Mouse (Mus musculus): ENCODE data around the gene P4hb. TPM values are rescaled to one million over a fixed set of nuclear protein-coding genes. Genes with fewer than 3 reads are reported as not detected.

The P4hb gene
- polyA plus RNA-seq (2015; fragmentation: Nextera tagmentation; extraction: Ambion mirVana) = 289 and 294 TPM in 2 replicates

GRCm38 (mm10) chr11:120572752-120573584 lies at the start of gene P4hb:
Gene P4hb, minus strand, starts transcription at chr11:120573253.
- peak within 1 kb of the TSS; percentile 89 for H3K27ac ChIP-seq
- H3K27me3 ChIP-seq = no peaks in the 10 kb centered on the region
- under 1% methylated on average over 94 of the region's 94 CpGs for WGBS
- peaks cover 28% of the 10 kb centered on the region for H3K4me1 ChIP-seq (replicated peaks)
- H3K9me3 ChIP-seq = no peaks in the 10 kb centered on the region
- peak within 1 kb of the TSS; percentile 96 for H3K4me3 ChIP-seq
- peak within 1 kb of the TSS; percentile 95 for H3K9ac ChIP-seq
- ATAC-seq (ENCODE audit: low FRiP score) = peak; percentile 97
- H3K4me2 ChIP-seq = peak within 1 kb of the TSS; percentile 91
- peaks cover 40% of the 10 kb centered on the region for H3K36me3 ChIP-seq

- Histone ChIP-seq H3K27ac (no peak overlapping the region), H3K9ac (no peak overlapping the region), H3K4me1 (replicated peaks) (peaks cover 26% of the 10 kb centered on the region), H3K4me2 (no peak overlapping the region), H3K4me3 (no peak overlapping the region; the same call in 1 of the 2 replicates), H3K9me3 (no peaks in the 10 kb centered on the region), H3K27me3 (no peaks in the 10 kb centered on the region), H3K36me3 (peaks cover 69% of the 10 kb centered on the region)
- 88% methylated on average over 6 of the region's 6 CpGs for WGBS
- ATAC-seq (ENCODE audit: low FRiP score) = no peak
Measured at GRCm38 (mm10) chr11:120622805-120623204, 49.8 kb upstream of the P4hb start.

GRCm38 (mm10) chr11:120620195-120620594 lies 47.1 kb upstream of the P4hb start:
- no peak for ATAC-seq (ENCODE audit: low FRiP score)
- Histone ChIP-seq H3K9ac (0 out of 2 replicates have a peak overlapping the region, but pooled peaks have one; percentile 13), H3K4me3 (no peak overlapping the region), H3K4me1 (replicated peaks) (peaks cover 40% of the 10 kb centered on the region), H3K4me2 (no peak overlapping the region), H3K36me3 (peaks cover 55% of the 10 kb centered on the region), H3K27me3 (no peaks in the 10 kb centered on the region), H3K27ac (no peak overlapping the region), H3K9me3 (no peaks in the 10 kb centered on the region)
- WGBS = 92% methylated on average over 14 of the region's 14 CpGs

GRCm38 (mm10) chr11:120618619-120619535 lies 45.8 kb upstream of the P4hb start:
- H3K36me3 ChIP-seq = peaks cover 64% of the 10 kb centered on the region
- H3K4me2 ChIP-seq = no peak overlapping the region
- no peak overlapping the region for H3K4me3 ChIP-seq
- no peak overlapping the region for H3K9ac ChIP-seq
- H3K27me3 ChIP-seq = no peaks in the 10 kb centered on the region
- no peak for ATAC-seq (ENCODE audit: low FRiP score)
- peaks cover 34% of the 10 kb centered on the region for H3K4me1 ChIP-seq (replicated peaks)
- H3K27ac ChIP-seq = peak overlapping the region; percentile 52
- no peaks in the 10 kb centered on the region for H3K9me3 ChIP-seq
- WGBS = 93% methylated on average over 25 of the region's 25 CpGs

GRCm38 (mm10) chr11:120617519-120618112 lies 44.6 kb upstream of the P4hb start, which contains the start of gene Pcyt2:
Gene Pcyt2, minus strand, starts transcription at chr11:120617936.
- under 1% methylated on average over 56 of the region's 56 CpGs for WGBS
- Histone ChIP-seq H3K27ac (peak within 1 kb of the TSS; percentile 91), H3K4me1 (replicated peaks) (peaks cover 30% of the 10 kb centered on the region), H3K4me2 (peak within 1 kb of the TSS; percentile 88), H3K9me3 (no peaks in the 10 kb centered on the region), H3K9ac (peak within 1 kb of the TSS; percentile 91), H3K4me3 (peak within 1 kb of the TSS; percentile 84), H3K36me3 (peaks cover 68% of the 10 kb centered on the region), H3K27me3 (no peaks in the 10 kb centered on the region)
- peak; percentile 95 for ATAC-seq (ENCODE audit: low FRiP score)

GRCm38 (mm10) chr11:120616617-120617294 lies 43.7 kb upstream of the P4hb start:
- peaks cover 70% of the 10 kb centered on the region for H3K36me3 ChIP-seq
- WGBS = 45% methylated on average over 4 of the region's 4 CpGs
- no peak for ATAC-seq (ENCODE audit: low FRiP score)

GRCm38 (mm10) chr11:120615606-120616203 lies 42.7 kb upstream of the P4hb start:
- Histone ChIP-seq H3K4me2 (peak overlapping the region; percentile 17; the same call in 1 of the 2 replicates), H3K4me1 (replicated peaks) (peaks cover 30% of the 10 kb centered on the region), H3K9ac (peak overlapping the region; percentile 51; the same call in 1 of the 2 replicates), H3K9me3 (no peaks in the 10 kb centered on the region), H3K27ac (no peak overlapping the region), H3K36me3 (peaks cover 70% of the 10 kb centered on the region), H3K27me3 (no peaks in the 10 kb centered on the region), H3K4me3 (no peak overlapping the region; the same call in 1 of the 2 replicates)
- 93% methylated on average over 11 of the region's 11 CpGs for WGBS
- ATAC-seq (ENCODE audit: low FRiP score) = no peak

More at GRCm38 (mm10) chr11:120616617-120617294, 43.7 kb upstream of the P4hb start:
- Histone ChIP-seq H3K4me2 (peak overlapping the region; percentile 88), H3K9ac (peak overlapping the region; percentile 91), H3K9me3 (no peaks in the 10 kb centered on the region), H3K27me3 (no peaks in the 10 kb centered on the region), H3K4me1 (replicated peaks) (peaks cover 30% of the 10 kb centered on the region), H3K4me3 (peak overlapping the region; percentile 84), H3K27ac (peak overlapping the region; percentile 91)

- H3K4me1 ChIP-seq (replicated peaks) = peaks cover 30% of the 10 kb centered on the region
- peaks cover 70% of the 10 kb centered on the region for H3K36me3 ChIP-seq
- H3K4me3 ChIP-seq = no peak overlapping the region; the same call in 1 of the 2 replicates
- 94% methylated on average over 6 of the region's 6 CpGs for WGBS
- ATAC-seq (ENCODE audit: low FRiP score) = no peak
- peak overlapping the region; percentile 24; the same call in 1 of the 2 replicates for H3K9ac ChIP-seq
- no peak overlapping the region for H3K4me2 ChIP-seq
- no peaks in the 10 kb centered on the region for H3K9me3 ChIP-seq
- no peak overlapping the region for H3K27ac ChIP-seq
- no peaks in the 10 kb centered on the region for H3K27me3 ChIP-seq
Measured at GRCm38 (mm10) chr11:120615167-120615566, 42.1 kb upstream of the P4hb start.

- H3K4me3 ChIP-seq = no peak overlapping the region
- 72% methylated on average over 8 of the region's 8 CpGs for WGBS
- H3K36me3 ChIP-seq = peaks cover 69% of the 10 kb centered on the region
- H3K27me3 ChIP-seq = peaks cover 10% of the 10 kb centered on the region
- no peak overlapping the region for H3K4me2 ChIP-seq
- no peak for ATAC-seq (ENCODE audit: low FRiP score)
- no peak overlapping the region for H3K27ac ChIP-seq
- peak overlapping the region; percentile 10; the same call in 1 of the 2 replicates for H3K9ac ChIP-seq
- H3K9me3 ChIP-seq = no peaks in the 10 kb centered on the region
- peaks cover 35% of the 10 kb centered on the region for H3K4me1 ChIP-seq (replicated peaks)
Measured at GRCm38 (mm10) chr11:120613976-120614375, 40.9 kb upstream of the P4hb start.

GRCm38 (mm10) chr11:120613481-120613972 lies 40.5 kb upstream of the P4hb start:
- Histone ChIP-seq H3K36me3 (peaks cover 64% of the 10 kb centered on the region), H3K27ac (no peak overlapping the region), H3K4me3 (no peak overlapping the region), H3K9ac (peak overlapping the region; percentile 10; the same call in 1 of the 2 replicates), H3K9me3 (no peaks in the 10 kb centered on the region), H3K4me2 (no peak overlapping the region), H3K4me1 (replicated peaks) (peaks cover 39% of the 10 kb centered on the region), H3K27me3 (peaks cover 14% of the 10 kb centered on the region)
- WGBS = 85% methylated on average over 10 of the region's 10 CpGs
- no peak for ATAC-seq (ENCODE audit: low FRiP score)

GRCm38 (mm10) chr11:120612763-120613162 lies 39.7 kb upstream of the P4hb start:
- Histone ChIP-seq H3K9me3 (no peaks in the 10 kb centered on the region), H3K27me3 (peaks cover 22% of the 10 kb centered on the region), H3K27ac (no peak overlapping the region), H3K36me3 (peaks cover 58% of the 10 kb centered on the region), H3K4me1 (replicated peaks) (peaks cover 43% of the 10 kb centered on the region), H3K9ac (no peak overlapping the region), H3K4me2 (no peak overlapping the region), H3K4me3 (no peak overlapping the region)
- 33% methylated on average over 6 of the region's 6 CpGs for WGBS
- ATAC-seq (ENCODE audit: low FRiP score) = no peak
